Mouse (Mus musculus): ENCODE measurements around the gene Tbc1d23. TPM values are rescaled to one million over a fixed set of nuclear protein-coding genes. Genes with fewer than 3 reads are reported as not detected.

Tbc1d23 gene
- total and polyA plus RNA-seq, 3 experiments = 4.0 to 34.0 (median 33.7) TPM

- DNase-seq = no peak
Observed at GRCm38 (mm10) chr16:57162841-57163240, 68.5 kb downstream of the Tbc1d23 start.

GRCm38 (mm10) chr16:57159835-57160234, 71.5 kb downstream of the Tbc1d23 start:
- DNase-seq = no peak

- no peak for DNase-seq
Observed at GRCm38 (mm10) chr16:57157728-57158127, 73.6 kb downstream of the Tbc1d23 start.

- no peak for DNase-seq
Observed at GRCm38 (mm10) chr16:57157076-57157475, 74.2 kb downstream of the Tbc1d23 start.

GRCm38 (mm10) chr16:57155899-57156298, 75.4 kb downstream of the Tbc1d23 start:
- DNase-seq = no peak

GRCm38 (mm10) chr16:57151437-57151836, 79.9 kb downstream of the Tbc1d23 start:
- DNase-seq = no peak

- DNase-seq = peak; percentile 76
Observed at GRCm38 (mm10) chr16:57144741-57145140, 86.6 kb downstream of the Tbc1d23 start.

- no peak for DNase-seq
Observed at GRCm38 (mm10) chr16:57133611-57134010, 97.7 kb downstream of the Tbc1d23 start.

- DNase-seq = no peak
Observed at GRCm38 (mm10) chr16:57132326-57132725, 99.0 kb downstream of the Tbc1d23 start.

GRCm38 (mm10) chr16:57131544-57131943, 99.8 kb downstream of the Tbc1d23 start:
- DNase-seq = no peak

- DNase-seq = no peak
Observed at GRCm38 (mm10) chr16:57130752-57131400, 100.4 kb downstream of the Tbc1d23 start.

GRCm38 (mm10) chr16:57127825-57128224, 103.5 kb downstream of the Tbc1d23 start:
- DNase-seq = no peak

- DNase-seq = no peak
Observed at GRCm38 (mm10) chr16:57126268-57126667, 105.0 kb downstream of the Tbc1d23 start.

GRCm38 (mm10) chr16:57122682-57123445, 108.4 kb downstream of the Tbc1d23 start:
- DNase-seq = no peak

- no peak for DNase-seq
Observed at GRCm38 (mm10) chr16:57121816-57122415, 109.4 kb downstream of the Tbc1d23 start.

GRCm38 (mm10) chr16:57120913-57121815, 110.1 kb downstream of the Tbc1d23 start, which contains the start of gene Tomm70a:
Gene Tomm70a, plus strand, starts transcription at chr16:57121703.
- DNase-seq = peak; percentile 96

Other genes with a start within 250 kb of the Tbc1d23 start
- not detected for gene Tmem45a2, start 160.1 kb downstream of the Tbc1d23 start, total RNA-seq (2021)
- gene Tmem45a2, start 160.1 kb downstream of the Tbc1d23 start, polyA plus RNA-seq (2012; rRNA removed) = not detected in 2 replicates
- 10 to 100 TPM; 49.6 to 54.5 TPM for gene Tomm70a, start 109.8 kb downstream of the Tbc1d23 start, total RNA-seq (2021)
- gene Tomm70a, start 109.8 kb downstream of the Tbc1d23 start, polyA plus RNA-seq (2012; rRNA removed) = 15.0 and 15.5 TPM in 2 replicates
- gene Nit2, start 64.2 kb downstream of the Tbc1d23 start, total RNA-seq (2021) = 10 to 100 TPM; 42.7 to 43.6 TPM
- 15.3 and 26.5 TPM in 2 replicates for gene Nit2, start 64.2 kb downstream of the Tbc1d23 start, polyA plus RNA-seq (2012; rRNA removed)
- not detected for gene Tmem30c, start 61.4 kb upstream of the Tbc1d23 start, total RNA-seq (2021)
- gene Tmem30c, start 61.4 kb upstream of the Tbc1d23 start, polyA plus RNA-seq (2012; rRNA removed) = not detected in 2 replicates
- gene Filip1l, start 121.6 kb upstream of the Tbc1d23 start, total RNA-seq (2021) = 10 to 100 TPM; 23.0 to 23.1 TPM
- 0.90 and 0.99 TPM in 2 replicates for gene Filip1l, start 121.6 kb upstream of the Tbc1d23 start, polyA plus RNA-seq (2012; rRNA removed)